ENCODE assay signal across 7 mouse cellular contexts in genomic region chr7:30587842-30588667, GRCm38 (mm10). TPM values are rescaled to one million over a fixed set of nuclear protein-coding genes. Genes with fewer than 3 reads are reported as not detected.
DNase-seq lines count a peak whose midpoint lies in the region; ATAC-seq and TF ChIP-seq lines count a peak whose summit lies in the region.

No protein-coding gene starts in this region.

- no peak for TF ChIP-seq POLR2A in CH12.LX (IDR thresholded peaks at IDR 0.05; ENCODE audit: low read depth, low read length)
- TF ChIP-seq POLR2A in lung, adult 2 months (IDR thresholded peaks at IDR 0.05; ENCODE audit: borderline replicate concordance, extremely low read depth, low read depth, low read length): no peak

- H3K27ac ChIP-seq in CH12.LX (ENCODE audit: insufficient read depth, low read depth): peak overlapping the region; percentile 64
- peak overlapping the region; percentile 89 for H3K27ac ChIP-seq in heart, embryonic 12.5 days (ENCODE audit: poor library complexity, severe bottlenecking)
- peak overlapping the region; percentile 92 for H3K27ac ChIP-seq in kidney, embryonic 16.5 days (ENCODE audit: low read length)

- no peak for TF ChIP-seq RAD21 in CH12.LX (IDR thresholded peaks at IDR 0.05; ENCODE audit: low read depth, low read length)

- H3K4me2 ChIP-seq in CH12.LX (ENCODE audit: insufficient read depth, low read depth, poor library complexity, severe bottlenecking): peak overlapping the region; percentile 72; the same call in 1 of the 2 replicates
- H3K4me2 ChIP-seq in heart, embryonic 12.5 days: peak overlapping the region; percentile 93
- peak overlapping the region; percentile 90 for H3K4me2 ChIP-seq in kidney, embryonic 16.5 days (replicated peaks; ENCODE audit: low read depth, low read length)

- peaks cover 40 to 56% of the 10 kb centered on the region in 2 experiments for H3K36me3 ChIP-seq in CH12.LX (replicated peaks in 1 of 2; ENCODE audit: control insufficient read depth in 1 of 2, insufficient read depth in 1 of 2, low read length in 1 of 2)
- peaks cover 41% of the 10 kb centered on the region for H3K36me3 ChIP-seq in heart, embryonic 12.5 days
- peaks cover 34% of the 10 kb centered on the region for H3K36me3 ChIP-seq in kidney, embryonic 16.5 days (ENCODE audit: insufficient read depth, low read length)

- H3K79me2 ChIP-seq in CH12.LX (replicated peaks; ENCODE audit: control insufficient read depth, extremely low read depth, insufficient read depth, poor library complexity, severe bottlenecking): peaks cover 58% of the 10 kb centered on the region

- no peak for TF ChIP-seq EP300 in CH12.LX (IDR thresholded peaks at IDR 0.05; ENCODE audit: low read length)

- in situ Hi-C loops in CH12.LX (cut with MboI; ENCODE audit: low pct_ligation_motif_present, low pct_unique_long_range_greater_than_20kb, low sequenced_read_pairs): no loop called here

- dilution Hi-C loops in CH12.LX (cut with MboI; ENCODE audit: extremely low pct_ligation_motif_present, extremely low pct_unique_long_range_greater_than_20kb, low sequenced_read_pairs): no loop called here

- peaks cover 4 to 24% of the 10 kb centered on the region in 2 experiments; a peak in 3 of 4 replicates for H3K4me1 ChIP-seq in CH12.LX (ENCODE audit: control insufficient read depth in 1 of 2, insufficient read depth in 2 of 2)
- H3K4me1 ChIP-seq in heart, embryonic 12.5 days (replicated peaks): peaks cover 16% of the 10 kb centered on the region
- H3K4me1 ChIP-seq in kidney, embryonic 16.5 days (ENCODE audit: insufficient read depth, low read length): peaks cover 23% of the 10 kb centered on the region
- peaks cover 13% of the 10 kb centered on the region for H3K4me1 ChIP-seq in lung, adult 2 months (ENCODE audit: control insufficient read depth, insufficient read depth, low read length)

- H3K27me3 ChIP-seq in CH12.LX (replicated peaks): no peaks in the 10 kb centered on the region
- 0 out of 2 replicates have a peak, but pooled peaks cover 4% of the 10 kb centered on the region for H3K27me3 ChIP-seq in heart, embryonic 12.5 days (replicated peaks)
- H3K27me3 ChIP-seq in kidney, embryonic 16.5 days (ENCODE audit: insufficient read depth, low read length): no peaks in the 10 kb centered on the region

- ATAC-seq in heart, embryonic 12.5 days (ENCODE audit: insufficient number of reproducible peaks, low FRiP score): peak; percentile 19
- peak; percentile 18; the same call in 1 of the 2 replicates for ATAC-seq in kidney, embryonic 16.5 days (ENCODE audit: low FRiP score, low TSS enrichment)

- no peaks in the 10 kb centered on the region for H3K9me3 ChIP-seq in CH12.LX (replicated peaks; ENCODE audit: low read length)
- no peaks in the 10 kb centered on the region for H3K9me3 ChIP-seq in heart, embryonic 12.5 days (replicated peaks)
- H3K9me3 ChIP-seq in kidney, embryonic 16.5 days (ENCODE audit: low read length): no peaks in the 10 kb centered on the region

- TF ChIP-seq CTCF in CH12.LX (conservative IDR thresholded peaks at IDR 0.05 in 1 of 2, IDR thresholded peaks at IDR 0.05 in 1 of 2; ENCODE audit: low read depth in 2 of 2, low read length in 2 of 2): no peak
- TF ChIP-seq CTCF in lung, adult 2 months (IDR thresholded peaks at IDR 0.05; ENCODE audit: insufficient read depth, low read length): no peak

- H3K9ac ChIP-seq in CH12.LX (ENCODE audit: insufficient read depth, low read depth): peak overlapping the region; percentile 92
- H3K9ac ChIP-seq in heart, embryonic 12.5 days: peak overlapping the region; percentile 92
- peak overlapping the region; percentile 99 for H3K9ac ChIP-seq in kidney, embryonic 16.5 days (replicated peaks; ENCODE audit: low read length)

- DNase-seq in A20 (ENCODE audit: low read depth, low spot score): peak; percentile 51
- no peak for DNase-seq in CH12.LX (ENCODE audit: extremely low read depth)
- DNase-seq in embryo, embryonic 10.5 days (ENCODE audit: low spot score): peak; percentile 39
- DNase-seq in lung, adult 2 months: peak; percentile 70
- DNase-seq in retina, postnatal 7 days (ENCODE audit: low read depth, low spot score): peak; percentile 14

- H3K4me3 ChIP-seq in CH12.LX (replicated peaks in 1 of 3; ENCODE audit: low read depth in 2 of 3, low read length in 2 of 3, poor library complexity in 1 of 3): peak overlapping the region; percentile 93 to 94 (median 94)
- peak overlapping the region; percentile 82 for H3K4me3 ChIP-seq in heart, embryonic 12.5 days
- peak overlapping the region; percentile 99 for H3K4me3 ChIP-seq in kidney, embryonic 16.5 days (ENCODE audit: low read length)
- peak overlapping the region; percentile 69 for H3K4me3 ChIP-seq in lung, adult 2 months (replicated peaks; ENCODE audit: extremely low read depth, low read depth, low read length)

- WGBS in heart, embryonic 12.5 days: under 1% methylated on average over 57 of the region's 67 CpGs
- WGBS in kidney, embryonic 16.5 days: under 1% methylated on average over 43 of the region's 67 CpGs
- under 1% methylated on average over 50 of the region's 67 CpGs for WGBS in lung, adult 2 months

TF ChIP-seq in CH12.LX, 34 proteins besides CTCF, POLR2A, EP300 and RAD21:
- no peak for TF ChIP-seq CHD1 (IDR thresholded peaks at IDR 0.05; ENCODE audit: low read depth, low read length)
- no peak for TF ChIP-seq JUND (conservative IDR thresholded peaks at IDR 0.05; ENCODE audit: low read depth, low read length)
- TF ChIP-seq RCOR1 (conservative IDR thresholded peaks at IDR 0.05; ENCODE audit: low read depth, low read length): no peak
- TF ChIP-seq PAX5 (IDR thresholded peaks at IDR 0.05; ENCODE audit: low read length): no peak
- no peak for TF ChIP-seq MYC (IDR thresholded peaks at IDR 0.05; ENCODE audit: low read depth, low read length)
- TF ChIP-seq ZKSCAN1 (IDR thresholded peaks at IDR 0.05; ENCODE audit: borderline replicate concordance, low read depth, low read length): no peak
- TF ChIP-seq UBTF (IDR thresholded peaks at IDR 0.05; ENCODE audit: low read depth, low read length): no peak; the same call in 1 of the 2 replicates
- no peak for TF ChIP-seq ELF1 (IDR thresholded peaks at IDR 0.05; ENCODE audit: low read depth, low read length)
- TF ChIP-seq JUN (IDR thresholded peaks at IDR 0.05; ENCODE audit: insufficient read depth, low read depth, low read length): no peak
- no peak for TF ChIP-seq HCFC1 (IDR thresholded peaks at IDR 0.05; ENCODE audit: low read depth, low read length)
- no peak for TF ChIP-seq ETS1 (conservative IDR thresholded peaks at IDR 0.05; ENCODE audit: low read depth, low read length)
- no peak for TF ChIP-seq MAZ (IDR thresholded peaks at IDR 0.05; ENCODE audit: low read depth, low read length)
- no peak for TF ChIP-seq SIN3A (IDR thresholded peaks at IDR 0.05; ENCODE audit: low read length)
- TF ChIP-seq MAFK (IDR thresholded peaks at IDR 0.05; ENCODE audit: insufficient replicate concordance, low read length): no peak
- no peak for TF ChIP-seq CHD2 (IDR thresholded peaks at IDR 0.05; ENCODE audit: low read length)
- no peak for TF ChIP-seq ZNF384 (IDR thresholded peaks at IDR 0.05; ENCODE audit: low read depth, low read length)

RNA-seq across cellular contexts. Expression of gene Kmt2b, which starts 0.5 kb away (rescaled TPM):
- 17.2 and 18.3 TPM in 2 replicates for total RNA-seq in CH12.LX (2012; rRNA removed)
- 4.8 and 8.4 TPM in 2 replicates for total RNA-seq in CH12.LX (2014; rRNA removed)
- polyA plus RNA-seq in CH12.LX (2012; ENCODE audit: insufficient read length, low read depth): 31.0 and 32.8 TPM in 2 replicates
- 4.9 and 5.1 TPM in 2 replicates for polyA plus RNA-seq in heart, embryonic 12.5 days (2016; fragmentation: Nextera tagmentation; extraction: Ambion mirVana)
- polyA plus RNA-seq in kidney, embryonic 16.5 days (2015; fragmentation: Nextera tagmentation; extraction: Ambion mirVana): 7.8 and 9.0 TPM in 2 replicates
- polyA plus RNA-seq in lung, adult 2 months (2012; rRNA removed): 49.9 and 58.6 TPM in 2 replicates

RNA-seq across cellular contexts. Expression of gene Zbtb32, which starts 10.7 kb away (rescaled TPM):
- 183 TPM in 2 replicates for total RNA-seq in CH12.LX (2012; rRNA removed)
- total RNA-seq in CH12.LX (2014; rRNA removed): 156 and 173 TPM in 2 replicates
- 171 and 178 TPM in 2 replicates for polyA plus RNA-seq in CH12.LX (2012; ENCODE audit: insufficient read length, low read depth)
- polyA plus RNA-seq in heart, embryonic 12.5 days (2016; fragmentation: Nextera tagmentation; extraction: Ambion mirVana): 0.09 and 0.44 TPM in 2 replicates
- polyA plus RNA-seq in kidney, embryonic 16.5 days (2015; fragmentation: Nextera tagmentation; extraction: Ambion mirVana): 0.77 and 1.3 TPM in 2 replicates
- polyA plus RNA-seq in lung, adult 2 months (2012; rRNA removed): 5.1 and 5.7 TPM in 2 replicates

RNA-seq across cellular contexts. Expression of gene Igflr1, which starts 22.8 kb away (rescaled TPM):
- 0.92 and 1.3 TPM in 2 replicates for total RNA-seq in CH12.LX (2012; rRNA removed)
- total RNA-seq in CH12.LX (2014; rRNA removed): not detected in 2 replicates
- polyA plus RNA-seq in CH12.LX (2012; ENCODE audit: insufficient read length, low read depth): 0.65 TPM in 1 of 2 replicates, not detected in the other
- polyA plus RNA-seq in heart, embryonic 12.5 days (2016; fragmentation: Nextera tagmentation; extraction: Ambion mirVana): 2.7 and 3.7 TPM in 2 replicates
- polyA plus RNA-seq in kidney, embryonic 16.5 days (2015; fragmentation: Nextera tagmentation; extraction: Ambion mirVana): 6.0 and 8.7 TPM in 2 replicates
- polyA plus RNA-seq in lung, adult 2 months (2012; rRNA removed): 9.6 and 12.0 TPM in 2 replicates

RNA-seq across cellular contexts. Expression of gene Upk1a, which starts 24.6 kb away (rescaled TPM):
- total RNA-seq in CH12.LX (2012; rRNA removed): 6.5 and 10.9 TPM in 2 replicates
- total RNA-seq in CH12.LX (2014; rRNA removed): 0.47 and 0.49 TPM in 2 replicates
- 1.8 and 2.3 TPM in 2 replicates for polyA plus RNA-seq in CH12.LX (2012; ENCODE audit: insufficient read length, low read depth)
- polyA plus RNA-seq in heart, embryonic 12.5 days (2016; fragmentation: Nextera tagmentation; extraction: Ambion mirVana): 0.44 and 2.5 TPM in 2 replicates
- polyA plus RNA-seq in kidney, embryonic 16.5 days (2015; fragmentation: Nextera tagmentation; extraction: Ambion mirVana): 7.9 and 13.0 TPM in 2 replicates
- 8.5 and 8.6 TPM in 2 replicates for polyA plus RNA-seq in lung, adult 2 months (2012; rRNA removed)

RNA-seq across cellular contexts. Expression of gene Psenen, which starts 24.6 kb away (rescaled TPM):
- total RNA-seq in CH12.LX (2012; rRNA removed) (55.2 and 59.2 TPM in 2 replicates), CH12.LX (2014; rRNA removed) (83.6 and 92.7 TPM in 2 replicates)
- 101 and 121 TPM in 2 replicates for polyA plus RNA-seq in CH12.LX (2012; ENCODE audit: insufficient read length, low read depth)
- 115 and 124 TPM in 2 replicates for polyA plus RNA-seq in heart, embryonic 12.5 days (2016; fragmentation: Nextera tagmentation; extraction: Ambion mirVana)
- polyA plus RNA-seq in kidney, embryonic 16.5 days (2015; fragmentation: Nextera tagmentation; extraction: Ambion mirVana): 142 and 148 TPM in 2 replicates
- 92.5 and 133 TPM in 2 replicates for polyA plus RNA-seq in lung, adult 2 months (2012; rRNA removed)

Comparison
In these comparisons a context has a peak if more than half of its experiments do, and no peak if none do; other contexts are left out.
1. RNA of gene Zbtb32, which starts 10.7 kb away (polyA plus RNA-seq): 171 to 178 TPM in CH12.LX; 5.1 to 5.7 TPM in lung, adult 2 months, 0.77 to 1.3 TPM in kidney, embryonic 16.5 days and 0.09 to 0.44 TPM in heart, embryonic 12.5 days; every median in the first group is over 10 times any median in the second.
2. Peak in every context shown above with its lines, with median percentiles within 50 percentile points of each other: H3K27ac ChIP-seq, H3K4me2 ChIP-seq, H3K4me3 ChIP-seq and H3K9ac ChIP-seq.